Mouse (Mus musculus) erythroblast, embryonic 14.5 days (primary cell): ENCODE measurements around the gene Sgms1. TPM values are rescaled to one million over a fixed set of nuclear protein-coding genes. Genes with fewer than 3 reads are reported as not detected.
"Not testable (repeated sequence)": the region's sequence is repeated elsewhere in the genome, so short reads cannot be mapped to it uniquely, and the experiment has no call there.

Source experiments
- H3K27me3 ChIP-seq: 2 replicates; pipeline ENCODE4 v1.6.1; 2012; ENCODE audit warnings: inconsistent platforms; ENCODE audit not compliant: control insufficient read depth
- H3K36me3 ChIP-seq: 2 replicates; pipeline ENCODE4 v1.6.1; 2012; ENCODE audit warnings: mild to moderate bottlenecking, inconsistent platforms; ENCODE audit not compliant: control insufficient read depth
- H3K4me1 ChIP-seq: 2 replicates; pipeline ENCODE4 v1.6.1; 2012; ENCODE audit warnings: inconsistent platforms; ENCODE audit not compliant: control insufficient read depth
- H3K4me3 ChIP-seq: replicated peaks from 2 replicates; pipeline ENCODE3; 2012; ENCODE audit warnings: moderate library complexity, mild to moderate bottlenecking, inconsistent platforms
- H3K9me3 ChIP-seq: 2 replicates; pipeline ENCODE4 v1.6.1; 2012; ENCODE audit warnings: low read length, inconsistent platforms, mixed read lengths; ENCODE audit not compliant: control insufficient read depth
- GATA1 ChIP-seq: IDR thresholded peaks from 2 replicates; pipeline ENCODE4 v1.6.1; 2012; ENCODE audit warnings: low read length, inconsistent platforms, mixed read lengths
- TAL1 ChIP-seq: IDR thresholded peaks from 3 replicates; pipeline ENCODE4 v1.6.1; 2012; ENCODE audit warnings: low read length, inconsistent platforms, mixed read lengths
- polyA plus RNA-seq: library from polyadenylated mRNA; stranded (reverse); fragments of >175 nt; gene quantifications from 2 replicates; pipeline ENCODE4 v1.2.3, GENCODE M21; 2012

Gene Sgms1
- polyA plus RNA-seq, 1 experiment: 0.28 TPM

DNA sequence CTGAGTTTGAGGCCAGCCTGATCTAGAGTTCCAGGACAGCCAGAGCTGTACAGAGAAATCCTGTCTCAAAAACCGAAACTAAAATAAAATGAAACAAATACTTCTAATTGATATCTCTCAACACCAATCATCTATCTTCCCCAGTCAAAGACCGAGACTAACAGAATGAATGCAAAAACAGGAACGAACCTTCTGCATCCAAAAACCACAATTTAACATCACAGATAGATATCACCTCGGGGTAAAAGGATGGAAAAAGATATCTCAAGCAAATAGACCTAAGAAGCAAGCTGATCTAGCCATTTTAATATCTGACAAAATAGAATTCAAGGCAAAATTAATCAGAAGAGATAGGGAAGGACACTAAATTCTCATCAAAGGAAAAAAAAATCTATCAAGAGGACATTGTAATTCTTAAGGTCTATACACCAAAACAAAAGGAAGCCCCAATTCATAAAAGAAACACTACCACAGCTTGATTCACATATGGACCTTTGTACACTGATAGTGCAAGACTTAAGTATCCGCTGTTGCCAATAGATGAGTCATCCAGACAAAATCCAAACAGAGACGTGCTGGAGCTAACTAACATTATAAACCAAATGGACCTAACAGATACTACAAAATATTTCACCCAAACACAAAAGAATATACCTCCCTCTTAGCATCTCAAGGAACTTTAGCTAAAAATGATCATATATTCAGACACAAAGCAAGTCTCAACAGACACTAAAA, 301.6 kb downstream of the Sgms1 start:
- H3K4me3 ChIP-seq: no peak overlapping the region

GRCm38 (mm10) chr19:32084813-32085212, 304.7 kb downstream of the Sgms1 start:
- H3K27me3 ChIP-seq, H3K36me3 ChIP-seq, H3K9me3 ChIP-seq, H3K4me3 ChIP-seq, H3K4me1 ChIP-seq: not testable (repeated sequence)

More for the DNA sequence above, 301.6 kb downstream of the Sgms1 start:
- no peaks in the 10 kb centered on the region for H3K27me3 ChIP-seq
- no peaks in the 10 kb centered on the region for H3K9me3 ChIP-seq
- no peaks in the 10 kb centered on the region for H3K4me1 ChIP-seq
- H3K36me3 ChIP-seq: no peaks in the 10 kb centered on the region
- TF ChIP-seq TAL1 (no peak), GATA1 (no peak)

Other genes starting within 250 kb of the Sgms1 start
- gene Rpl9-ps6, start 76.9 kb upstream of the Sgms1 start, polyA plus RNA-seq: 0.13 and 0.31 TPM in 2 replicates
- gene Minpp1, start 96.1 kb upstream of the Sgms1 start, polyA plus RNA-seq: 16.3 and 19.3 TPM in 2 replicates
- 0.01 TPM in 1 of 2 replicates, not detected in the other for gene Papss2, start 206.1 kb upstream of the Sgms1 start, polyA plus RNA-seq